Mouse (Mus musculus): Measurements from ENCODE around the gene Pak1ip1.

Pak1ip1 gene

DNA sequence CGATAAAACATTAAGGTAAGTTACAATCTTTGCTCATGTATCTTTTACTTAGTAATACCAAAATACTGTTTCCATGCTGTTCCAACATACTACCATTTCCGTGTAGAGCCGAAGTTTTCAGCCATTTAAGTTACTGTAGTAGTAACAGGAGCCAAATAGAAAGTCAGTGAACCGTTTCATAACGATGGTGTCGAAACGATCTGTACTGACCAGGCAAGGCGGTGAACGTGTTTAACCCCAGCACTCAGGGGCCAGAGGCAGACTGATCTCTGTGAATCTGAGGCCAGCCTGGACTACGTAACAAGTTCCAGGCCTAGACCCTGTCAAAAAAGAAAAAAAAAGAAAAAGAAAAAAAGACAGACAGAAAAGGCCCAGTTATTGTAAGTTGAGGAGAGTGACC is 7.4 kb downstream of the Pak1ip1 start:
- DNase-seq, result no peak

DNA sequence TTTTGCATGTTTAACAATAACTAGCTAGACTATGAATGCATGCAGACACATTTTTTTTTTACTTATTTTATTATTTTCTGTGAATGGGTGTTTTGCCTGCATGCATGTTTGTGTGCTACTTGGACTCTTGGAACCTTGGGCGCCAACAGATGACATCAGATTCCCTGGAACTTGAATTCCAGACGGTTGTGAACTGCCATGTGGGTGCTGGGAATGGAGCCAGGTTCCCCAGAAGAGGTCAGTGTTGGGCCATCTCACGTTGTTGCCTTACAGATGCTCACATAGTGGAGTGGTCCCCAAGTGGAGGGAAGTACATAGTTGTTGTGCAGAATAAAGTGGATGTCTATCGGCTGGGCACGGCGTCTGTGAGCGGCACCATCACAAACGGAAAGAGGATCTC is 8.1 kb downstream of the Pak1ip1 start:
- no peak for DNase-seq

DNA sequence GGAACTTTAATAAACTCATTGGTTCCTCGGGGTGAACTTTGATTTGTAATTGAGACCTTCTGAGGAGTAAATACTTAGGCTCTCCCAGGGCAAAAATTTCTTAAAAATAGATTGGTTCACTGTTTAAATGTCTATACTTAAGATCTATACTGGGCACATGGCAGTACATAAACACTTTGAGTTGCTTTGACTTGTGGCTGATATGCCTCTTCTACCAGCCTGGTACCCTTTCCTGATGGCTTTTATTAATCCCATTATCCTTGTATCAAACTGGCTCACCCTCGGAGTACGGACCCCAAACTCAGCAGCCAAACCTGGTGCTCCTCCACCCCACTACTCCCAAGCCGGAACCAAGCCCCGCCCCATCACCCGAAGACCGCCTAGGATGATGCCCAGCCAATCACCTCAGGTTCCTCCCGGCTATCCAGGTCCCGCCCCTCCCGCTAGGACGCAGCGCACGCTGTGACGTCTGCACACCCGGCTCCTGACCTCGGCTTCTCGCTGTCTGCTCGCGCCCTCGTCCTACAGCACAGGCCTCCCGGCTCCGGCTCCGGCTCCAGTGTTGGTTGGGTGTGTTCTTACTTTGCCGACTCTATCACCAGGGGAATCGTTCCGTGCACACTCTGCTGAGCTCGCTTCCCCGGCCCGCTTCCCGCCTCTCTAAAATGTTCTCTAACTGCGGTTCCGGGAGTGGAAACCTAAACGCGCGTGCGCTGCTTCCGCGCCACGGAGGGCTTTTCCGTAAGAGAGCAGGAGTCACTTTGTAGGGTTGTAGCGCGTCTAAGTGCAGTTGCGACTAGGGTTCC is 15.2 kb downstream of the Pak1ip1 start, which contains the start of gene Tmem14c:
TSS of gene Tmem14c (plus strand) at position 464 of the 806 bp plus-strand sequence.
- peak; percentile 91 for DNase-seq

DNA sequence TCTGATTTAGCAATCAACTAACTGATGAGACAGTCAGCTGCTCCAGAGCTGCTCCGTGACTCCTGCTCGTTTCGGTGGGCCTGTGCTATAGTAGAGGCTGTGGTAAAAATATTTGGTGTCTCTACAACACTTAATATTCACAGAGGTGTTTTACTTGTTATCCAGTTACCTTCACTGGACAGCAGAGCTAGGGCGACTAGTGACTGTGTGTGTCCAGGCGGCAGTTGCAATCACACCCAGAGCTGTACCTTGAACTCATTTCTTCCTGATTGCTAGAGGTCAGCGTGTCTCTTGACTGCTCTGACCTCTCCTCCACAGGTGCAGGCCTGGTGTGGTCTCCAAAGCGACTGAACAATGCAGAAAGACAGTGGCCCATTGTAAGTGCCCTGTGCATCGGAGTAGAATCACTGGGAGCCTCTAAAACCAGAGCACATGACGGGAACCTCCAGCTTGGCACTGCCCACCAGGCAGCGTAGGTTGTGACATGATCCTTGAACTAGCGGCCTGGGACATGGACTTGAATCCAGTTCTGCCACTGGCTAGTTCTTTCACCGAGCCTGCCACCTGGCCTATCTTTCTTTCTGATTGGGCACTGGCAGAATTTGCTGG is 16.1 kb downstream of the Pak1ip1 start:
- DNase-seq, result no peak

DNA sequence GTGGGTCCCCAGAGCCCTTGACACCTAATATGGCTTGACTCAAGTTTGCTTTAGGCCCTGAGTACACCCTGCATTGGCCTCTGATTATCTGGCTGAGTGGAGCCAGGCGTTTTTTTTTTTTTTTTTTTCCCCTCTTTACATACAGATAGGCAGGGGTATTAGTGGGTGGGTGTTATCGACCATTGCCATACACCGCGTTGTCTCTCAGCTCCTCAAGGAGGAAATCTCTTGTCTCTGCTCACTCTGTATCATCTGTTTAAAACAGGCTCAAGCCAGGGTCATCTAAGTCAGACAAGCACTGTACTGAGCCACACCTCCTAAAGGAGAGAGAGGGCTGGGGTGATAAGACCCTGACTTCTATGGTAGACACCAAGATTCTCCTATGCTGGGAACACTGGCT is 17.0 kb downstream of the Pak1ip1 start:
- DNase-seq, result no peak

DNA sequence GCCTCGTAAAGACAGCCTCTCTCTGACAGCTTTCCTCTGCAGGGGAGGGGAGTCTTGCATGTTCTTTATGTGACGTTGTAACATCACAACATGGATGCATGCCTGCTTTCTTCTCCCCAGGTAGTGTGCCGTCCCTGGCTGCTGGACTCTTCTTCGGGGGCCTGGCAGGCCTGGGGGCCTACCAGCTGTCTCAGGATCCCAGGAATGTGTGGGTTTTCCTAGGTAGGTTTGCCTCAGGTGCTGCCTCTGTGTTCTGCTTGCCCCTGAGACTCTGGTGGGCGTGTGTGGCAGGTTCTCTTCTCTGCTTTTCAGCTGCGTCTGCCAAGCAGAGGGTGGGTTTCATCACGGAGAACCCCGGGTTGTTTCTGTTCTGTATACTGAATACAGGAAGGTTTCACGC is 17.4 kb downstream of the Pak1ip1 start:
- no peak for DNase-seq

DNA sequence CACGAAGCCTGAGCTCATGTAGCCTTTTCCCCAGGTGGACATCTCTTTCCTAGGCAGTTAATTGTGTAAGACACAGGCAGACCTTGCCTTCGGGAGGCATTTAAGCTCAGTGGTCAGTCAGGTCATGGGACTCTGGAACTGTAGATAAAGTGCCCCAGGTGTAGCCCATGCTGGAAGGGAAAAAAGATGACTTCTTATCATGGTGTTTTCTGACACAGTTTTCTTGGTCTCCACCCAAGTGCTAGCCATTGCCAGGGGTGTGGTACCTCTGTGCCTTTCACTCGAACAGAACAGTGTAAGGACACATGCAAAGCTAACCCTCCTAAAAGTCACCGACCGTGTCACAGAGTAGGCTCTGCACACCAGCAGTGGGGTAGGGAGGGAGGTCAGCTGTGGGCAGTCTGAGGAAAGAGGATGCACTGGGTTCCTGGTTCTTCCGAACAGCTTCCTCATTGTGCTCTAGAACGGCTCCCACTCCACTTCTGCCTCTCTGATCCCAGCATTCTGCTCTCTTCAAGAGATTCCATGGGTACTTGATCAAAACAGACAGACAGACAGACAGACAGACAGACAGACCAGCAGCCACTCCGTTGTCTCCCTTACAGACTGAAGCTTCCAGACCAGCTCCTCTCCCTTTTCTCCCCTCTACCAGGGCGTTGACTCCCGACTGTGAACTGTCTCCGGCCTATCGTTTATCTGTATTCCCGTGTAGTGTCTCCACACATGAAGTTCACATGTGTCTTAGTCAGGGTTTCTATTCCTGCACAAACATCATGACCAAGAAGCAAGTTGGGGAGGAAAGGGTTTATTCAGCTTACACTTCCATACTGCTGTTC is 18.2 kb downstream of the Pak1ip1 start:
- no peak for DNase-seq

DNA sequence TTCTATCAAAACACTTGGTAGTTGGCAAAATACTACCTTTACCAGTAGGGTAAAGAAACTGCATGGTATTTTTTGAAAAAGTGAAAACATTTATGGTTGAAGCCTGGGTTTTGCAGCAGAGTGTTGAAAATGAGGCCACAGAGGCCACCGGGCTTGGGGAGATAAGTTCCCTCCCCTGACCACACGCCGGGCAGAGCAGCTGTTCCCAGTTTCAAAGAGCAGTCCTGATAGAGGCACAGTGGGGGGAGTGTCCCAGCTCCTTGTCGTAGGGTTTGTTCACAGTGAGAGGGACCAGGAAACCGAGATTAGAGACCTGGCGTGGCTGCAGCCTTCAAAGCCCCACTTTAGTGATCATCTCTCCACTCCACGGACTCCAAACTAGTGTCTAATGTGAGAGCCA is 19.7 kb downstream of the Pak1ip1 start:
- no peak for DNase-seq

DNA sequence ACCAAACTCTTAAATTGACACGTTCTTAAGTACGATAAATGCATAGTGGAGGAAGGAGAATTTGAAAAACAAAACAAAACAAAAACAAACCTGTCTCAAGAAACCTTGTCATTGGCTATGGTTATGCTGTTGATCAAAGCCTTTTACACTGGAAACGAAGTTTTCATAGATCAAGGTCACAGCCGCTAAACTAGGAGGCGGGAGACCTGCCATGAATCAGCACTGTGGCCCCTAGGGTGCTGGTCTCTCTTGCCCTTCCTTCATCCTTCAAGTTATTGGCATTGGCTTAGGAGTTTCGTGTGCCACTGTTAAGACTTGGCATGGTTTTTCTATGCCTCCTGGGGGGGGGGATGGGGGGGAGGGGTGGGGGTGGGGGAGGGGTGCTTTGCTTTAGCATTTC is 20.8 kb downstream of the Pak1ip1 start:
- no peak for DNase-seq

DNA sequence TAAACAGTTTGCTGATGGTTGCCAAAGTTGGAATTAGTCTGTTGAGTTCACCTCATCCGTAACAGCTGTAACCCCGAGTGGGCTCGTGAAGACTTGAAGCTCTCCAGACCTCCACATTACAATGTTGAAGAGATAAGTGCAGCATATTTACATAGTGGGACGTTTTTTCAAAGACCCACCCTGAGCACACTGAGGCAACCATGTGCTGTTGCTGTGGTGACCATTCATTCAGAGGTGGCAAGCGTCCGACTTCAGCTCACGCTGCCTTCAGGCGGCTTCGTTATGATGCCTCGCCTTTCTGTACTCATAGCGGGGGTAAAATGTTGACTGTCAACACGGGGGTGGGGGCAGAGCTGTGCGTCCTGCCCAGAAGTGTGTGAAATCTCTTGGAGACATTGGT is 21.3 kb downstream of the Pak1ip1 start:
- DNase-seq, result no peak

DNA sequence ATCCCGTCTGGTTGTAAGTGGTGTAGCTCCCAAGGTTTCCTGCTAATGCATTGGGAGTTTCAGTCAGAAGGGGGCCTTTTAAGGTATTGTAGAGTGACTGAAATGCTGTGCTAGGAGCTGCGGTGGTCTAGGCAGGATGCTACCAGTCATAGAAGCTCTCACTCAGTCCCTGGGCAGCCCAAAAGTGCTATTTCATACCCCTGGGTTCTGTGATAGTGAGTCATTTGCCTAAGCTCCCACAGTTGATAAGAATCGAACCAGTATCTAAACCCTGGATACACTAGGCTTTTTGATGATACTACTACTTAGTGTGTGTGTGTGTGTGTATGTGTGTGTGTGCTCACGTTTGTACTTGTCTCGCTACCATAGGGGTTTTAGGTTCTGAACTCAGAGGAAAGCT is 29.3 kb downstream of the Pak1ip1 start:
- DNase-seq, result no peak

DNA sequence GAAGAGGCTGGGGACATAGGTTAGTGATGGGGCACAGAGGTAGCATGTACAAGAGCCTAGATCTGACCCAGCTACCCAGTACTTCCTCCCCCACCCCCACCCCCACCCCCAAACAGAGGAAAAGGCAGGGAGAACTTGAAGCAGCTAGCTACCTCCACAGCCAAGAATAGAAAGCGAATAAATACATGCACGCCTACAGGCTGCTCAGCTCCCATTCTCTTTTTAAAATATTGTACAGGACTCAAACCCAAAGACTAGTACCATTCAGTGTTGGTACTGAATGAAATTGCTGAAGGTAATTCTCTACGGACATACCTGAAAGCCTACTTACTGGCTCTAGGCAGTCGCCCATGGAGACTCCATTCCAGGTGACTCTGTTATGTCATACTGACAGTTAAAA is 41.7 kb downstream of the Pak1ip1 start:
- no peak for DNase-seq

DNA sequence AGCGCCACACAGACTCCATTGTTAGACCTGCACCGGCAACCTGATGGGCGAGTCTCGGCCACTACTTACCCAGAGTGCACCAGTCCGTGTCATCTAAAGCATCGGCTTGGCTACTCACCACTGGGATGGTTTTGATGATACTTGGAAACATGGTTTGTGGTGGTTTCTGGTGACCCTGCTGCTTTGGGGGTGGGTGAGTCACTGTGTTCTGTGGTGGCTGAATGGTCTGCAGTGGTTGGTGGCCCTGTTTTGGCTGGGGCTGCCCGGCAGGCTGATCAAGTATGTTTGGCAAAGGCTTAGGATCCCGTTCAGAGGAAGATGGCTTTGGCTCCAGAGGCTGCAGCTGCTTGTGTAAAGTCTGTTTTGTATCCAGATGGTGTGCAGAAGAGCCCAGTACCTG is 45.1 kb downstream of the Pak1ip1 start:
- DNase-seq, result no peak

DNA sequence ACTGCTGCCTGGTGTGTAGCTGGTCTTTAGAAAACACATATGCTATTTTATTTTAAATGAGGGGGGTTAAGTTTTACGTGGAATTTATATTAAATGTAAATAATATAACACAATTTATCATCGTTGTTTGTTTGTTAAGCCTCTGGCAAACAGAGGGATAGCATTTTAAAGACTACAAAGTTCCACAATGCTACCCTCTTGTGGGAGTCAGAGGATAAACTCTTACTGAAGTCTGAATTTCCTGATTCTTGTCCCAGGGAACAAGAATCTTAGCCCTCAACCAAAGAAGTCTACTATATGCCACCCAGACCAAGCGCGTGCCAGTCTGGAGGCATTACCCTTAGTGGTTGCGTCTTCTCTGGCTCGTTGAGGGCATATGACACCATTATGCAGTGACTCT is 46.5 kb downstream of the Pak1ip1 start:
- DNase-seq, result no peak

DNA sequence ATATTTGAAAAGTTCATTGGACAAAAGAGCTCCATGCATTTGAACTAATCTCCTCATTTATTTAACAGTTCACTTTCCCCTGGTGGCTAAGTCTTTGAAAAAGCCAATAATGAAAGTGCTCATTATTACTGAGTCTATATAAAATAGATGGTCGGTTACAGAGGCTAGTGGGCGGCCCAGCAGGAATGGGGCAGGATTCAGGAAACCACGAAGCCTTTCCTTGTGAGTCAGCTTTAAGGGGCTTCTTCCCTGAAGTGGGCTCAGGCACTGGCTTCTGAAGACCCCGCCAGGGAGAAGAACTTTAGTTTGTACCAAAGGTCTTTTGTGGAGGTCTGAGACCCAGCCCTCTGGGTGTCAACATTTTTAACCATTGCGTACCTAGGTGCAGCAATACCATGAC is 51.1 kb downstream of the Pak1ip1 start:
- DNase-seq, result no peak

Data from cerebellum, adult 8-10 months (tissue).